Mouse (Mus musculus): ENCODE results near the gene Gm5565. TPM values are rescaled to one million over a fixed set of nuclear protein-coding genes. Genes with fewer than 3 reads are reported as not detected.
"Not testable (repeated sequence)": the region's sequence is repeated elsewhere in the genome, so short reads cannot be mapped to it uniquely, and the experiment has no call there.

The Gm5565 gene
- not detected in 2 replicates for polyA plus RNA-seq (2016; fragmentation: Nextera tagmentation; extraction: Ambion mirVana)

DNA sequence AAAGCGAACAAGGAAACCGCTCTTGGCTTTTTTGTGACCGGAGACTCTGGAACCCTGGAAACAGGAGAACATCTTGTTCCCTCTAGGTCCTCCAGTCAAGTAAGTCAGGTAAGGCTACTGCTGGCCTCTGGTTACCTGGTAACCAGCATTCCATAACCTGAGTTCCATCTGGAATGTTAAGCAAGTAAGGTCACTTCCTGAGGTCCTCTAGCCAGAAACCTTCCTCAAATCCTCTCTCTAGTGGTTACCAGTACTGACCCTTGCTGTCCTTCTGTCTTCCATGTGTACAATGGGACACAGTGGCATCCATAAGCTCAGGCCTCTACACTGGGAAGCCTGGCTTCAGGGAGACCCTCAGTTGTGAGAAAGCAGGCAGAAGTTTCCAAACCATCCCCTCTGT, at the start of gene Gm5565:
TSS of gene Gm5565 (minus strand) at position 101 of the 400 bp plus-strand sequence.
- 90% methylated on average over 3 of the region's 3 CpGs for WGBS
- H3K4me1 ChIP-seq; H3K27me3 ChIP-seq (ENCODE audit: poor library complexity, severe bottlenecking): not testable (repeated sequence)

DNA sequence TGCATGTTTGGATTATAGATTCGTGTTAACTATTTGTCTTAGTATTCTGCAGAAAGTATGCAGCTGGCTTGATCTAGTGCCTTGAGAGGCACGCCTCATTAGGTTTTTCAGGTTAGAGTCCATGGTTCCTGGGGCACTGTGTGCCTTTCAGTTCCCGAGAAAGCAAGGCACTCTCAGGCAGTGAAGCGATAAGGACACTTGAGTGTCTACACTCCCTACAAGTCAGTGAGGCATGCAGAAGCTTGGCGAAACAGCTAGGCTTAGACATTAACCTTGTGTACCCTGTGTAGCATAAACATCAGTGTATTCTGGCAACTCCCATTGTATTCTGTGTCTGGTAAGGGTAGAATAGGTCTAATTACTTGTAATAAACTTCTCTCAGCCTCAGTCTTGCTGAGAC, 45.2 kb upstream of the Gm5565 start:
- H3K4me3 ChIP-seq: no peak overlapping the region
- no peaks in the 10 kb centered on the region for H3K27me3 ChIP-seq (ENCODE audit: poor library complexity, severe bottlenecking)
- no peak for DNase-seq (ENCODE audit: extremely low spot score, low spot score)
- WGBS: 94% methylated on average over 5 of the region's 5 CpGs
- H3K9me3 ChIP-seq: peaks cover 3% of the 10 kb centered on the region; the same call in 1 of the 2 replicates
- H3K36me3 ChIP-seq (replicated peaks): peaks cover 93% of the 10 kb centered on the region
- no peaks in the 10 kb centered on the region for H3K4me1 ChIP-seq
- H3K27ac ChIP-seq: no peak overlapping the region

More for the DNA sequence above, at the start of gene Gm5565:
- not testable (repeated sequence) for H3K27ac ChIP-seq; DNase-seq (ENCODE audit: extremely low spot score, low spot score); H3K4me3 ChIP-seq; H3K36me3 ChIP-seq (replicated peaks)
- H3K9me3 ChIP-seq: peaks cover 23% of the 10 kb centered on the region

DNA sequence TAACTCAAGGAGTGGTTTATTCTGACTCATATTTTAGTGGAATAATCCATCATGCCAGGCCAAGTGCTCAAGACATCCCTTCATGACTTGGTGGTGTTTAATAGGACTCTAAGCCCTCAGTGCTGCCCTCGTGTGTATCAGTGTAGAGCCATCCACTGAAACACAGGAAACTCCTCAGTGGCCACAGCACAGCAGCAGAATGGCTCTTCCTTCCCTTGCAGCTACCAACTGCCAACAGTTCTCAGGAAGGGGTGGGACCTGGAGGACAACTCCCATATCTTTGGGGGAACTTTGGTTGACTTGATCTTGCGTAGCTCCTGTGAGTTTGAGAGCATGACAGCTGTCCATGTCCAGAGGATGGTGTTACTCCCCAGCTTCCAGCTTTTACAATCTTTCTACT, 43.6 kb upstream of the Gm5565 start:
- Histone ChIP-seq H3K27ac (no peak overlapping the region), H3K4me1 (no peaks in the 10 kb centered on the region), H3K4me3 (no peak overlapping the region), H3K36me3 (replicated peaks) (peaks cover 77% of the 10 kb centered on the region), H3K9me3 (peaks cover 4% of the 10 kb centered on the region; the same call in 1 of the 2 replicates), H3K27me3 (ENCODE audit: poor library complexity, severe bottlenecking) (no peaks in the 10 kb centered on the region)
- WGBS: 87% methylated on average over 2 of the region's 2 CpGs
- DNase-seq (ENCODE audit: extremely low spot score, low spot score): no peak

DNA sequence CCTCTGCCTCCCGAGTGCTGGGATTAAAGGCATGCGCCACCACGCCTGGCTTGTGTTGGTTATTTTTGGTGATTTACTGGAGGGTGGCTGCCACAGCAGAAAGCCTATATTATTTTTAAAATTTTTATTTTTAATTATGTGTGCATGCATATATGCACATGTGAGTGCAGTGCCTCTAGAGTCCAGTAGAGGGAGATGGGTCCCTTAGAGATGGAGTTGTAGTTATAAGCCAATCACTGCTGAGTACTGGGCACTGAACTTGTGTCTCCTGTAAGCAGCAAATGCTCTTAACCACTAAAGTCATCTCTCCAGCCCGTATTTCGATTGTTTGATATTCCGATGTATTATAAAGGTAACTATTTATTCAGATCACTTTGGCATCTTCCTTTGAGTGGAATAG, 40.2 kb upstream of the Gm5565 start:
- H3K27me3 ChIP-seq (ENCODE audit: poor library complexity, severe bottlenecking): no peaks in the 10 kb centered on the region
- no peak overlapping the region for H3K4me3 ChIP-seq
- H3K4me1 ChIP-seq: no peaks in the 10 kb centered on the region
- H3K27ac ChIP-seq: no peak overlapping the region
- peaks cover 44% of the 10 kb centered on the region for H3K36me3 ChIP-seq (replicated peaks)
- 95% methylated on average over 6 of the region's 6 CpGs for WGBS
- DNase-seq (ENCODE audit: extremely low spot score, low spot score): no peak
- peaks cover 4% of the 10 kb centered on the region; the same call in 1 of the 2 replicates for H3K9me3 ChIP-seq

DNA sequence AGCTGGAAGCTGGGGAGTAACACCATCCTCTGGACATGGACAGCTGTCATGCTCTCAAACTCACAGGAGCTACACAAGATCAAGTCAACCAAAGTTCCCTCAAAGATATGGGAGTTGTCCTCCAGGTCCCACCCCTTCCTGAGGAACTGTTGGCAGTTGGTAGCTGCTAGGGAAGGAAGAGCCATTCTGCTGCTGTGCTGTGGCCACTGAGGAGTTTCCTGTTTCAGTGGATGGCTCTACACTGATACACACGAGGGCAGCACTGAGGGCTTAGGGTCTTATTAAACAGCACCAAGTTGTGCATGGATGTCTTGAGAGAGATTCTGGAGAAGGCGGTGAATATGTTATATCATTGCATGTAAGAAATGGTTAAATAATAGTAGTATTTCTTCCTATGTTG, 39.2 kb upstream of the Gm5565 start:
- 82% methylated on average over 2 of the region's 2 CpGs for WGBS
- H3K27ac ChIP-seq: no peak overlapping the region

DNA sequence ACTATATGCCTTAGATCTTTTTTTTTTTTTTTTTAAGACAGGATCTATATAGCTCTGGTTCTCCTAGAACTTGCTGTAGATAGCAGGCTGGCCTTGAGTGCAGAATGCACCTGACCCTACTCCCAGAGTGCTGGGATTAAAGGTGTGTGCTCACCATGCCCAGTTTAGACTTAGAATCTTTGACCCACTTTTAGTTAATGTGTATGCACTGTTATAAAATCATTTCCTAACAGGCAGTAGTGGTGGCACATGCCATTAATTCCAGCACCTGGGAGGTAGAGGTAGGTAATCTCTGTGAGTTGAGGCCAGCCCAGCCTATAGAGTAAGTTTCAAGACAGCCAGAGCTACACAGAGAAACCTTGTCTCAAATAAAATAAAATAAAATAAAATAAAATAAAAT, 38.7 kb upstream of the Gm5565 start:
- no peak for DNase-seq (ENCODE audit: extremely low spot score, low spot score)
- Histone ChIP-seq H3K36me3 (replicated peaks) (peaks cover 29% of the 10 kb centered on the region), H3K4me1 (no peaks in the 10 kb centered on the region)

More for the DNA sequence above, 39.2 kb upstream of the Gm5565 start:
- no peak for DNase-seq (ENCODE audit: extremely low spot score, low spot score)
- no peaks in the 10 kb centered on the region for H3K27me3 ChIP-seq (ENCODE audit: poor library complexity, severe bottlenecking)
- H3K4me1 ChIP-seq: no peaks in the 10 kb centered on the region
- peaks cover 34% of the 10 kb centered on the region for H3K36me3 ChIP-seq (replicated peaks)
- peaks cover 4% of the 10 kb centered on the region; the same call in 1 of the 2 replicates for H3K9me3 ChIP-seq
- H3K4me3 ChIP-seq: no peak overlapping the region

DNA sequence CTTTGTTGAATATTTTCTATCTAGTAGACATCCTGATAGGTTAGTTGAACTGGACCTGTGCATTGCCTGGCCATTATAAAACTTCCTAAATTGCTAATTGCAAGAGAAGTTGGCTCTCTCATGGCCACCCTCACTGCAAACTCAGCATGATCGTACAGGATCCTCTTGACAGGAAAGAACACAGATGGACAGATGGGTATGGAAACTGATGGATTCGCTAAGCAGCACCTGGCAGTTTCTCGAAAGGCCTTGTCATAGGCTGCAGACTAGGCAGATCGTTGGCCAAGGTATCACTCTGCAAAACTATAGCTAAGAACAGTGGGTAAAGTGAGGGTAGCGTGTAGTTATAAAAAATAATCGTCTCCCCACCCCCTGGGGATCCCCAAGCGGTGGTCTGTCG, 33.0 kb upstream of the Gm5565 start:
- Histone ChIP-seq H3K4me1 (no peaks in the 10 kb centered on the region), H3K9me3 (no peaks in the 10 kb centered on the region), H3K27ac (no peak overlapping the region), H3K36me3 (replicated peaks) (no peaks in the 10 kb centered on the region), H3K27me3 (ENCODE audit: poor library complexity, severe bottlenecking) (no peaks in the 10 kb centered on the region), H3K4me3 (no peak overlapping the region)
- DNase-seq (ENCODE audit: extremely low spot score, low spot score): no peak
- WGBS: 91% methylated on average over 8 of the region's 8 CpGs

More for the DNA sequence above, 38.7 kb upstream of the Gm5565 start:
- H3K4me3 ChIP-seq: no peak overlapping the region
- no peak overlapping the region for H3K27ac ChIP-seq
- H3K9me3 ChIP-seq: peaks cover 4% of the 10 kb centered on the region; the same call in 1 of the 2 replicates
- H3K27me3 ChIP-seq (ENCODE audit: poor library complexity, severe bottlenecking): no peaks in the 10 kb centered on the region

DNA sequence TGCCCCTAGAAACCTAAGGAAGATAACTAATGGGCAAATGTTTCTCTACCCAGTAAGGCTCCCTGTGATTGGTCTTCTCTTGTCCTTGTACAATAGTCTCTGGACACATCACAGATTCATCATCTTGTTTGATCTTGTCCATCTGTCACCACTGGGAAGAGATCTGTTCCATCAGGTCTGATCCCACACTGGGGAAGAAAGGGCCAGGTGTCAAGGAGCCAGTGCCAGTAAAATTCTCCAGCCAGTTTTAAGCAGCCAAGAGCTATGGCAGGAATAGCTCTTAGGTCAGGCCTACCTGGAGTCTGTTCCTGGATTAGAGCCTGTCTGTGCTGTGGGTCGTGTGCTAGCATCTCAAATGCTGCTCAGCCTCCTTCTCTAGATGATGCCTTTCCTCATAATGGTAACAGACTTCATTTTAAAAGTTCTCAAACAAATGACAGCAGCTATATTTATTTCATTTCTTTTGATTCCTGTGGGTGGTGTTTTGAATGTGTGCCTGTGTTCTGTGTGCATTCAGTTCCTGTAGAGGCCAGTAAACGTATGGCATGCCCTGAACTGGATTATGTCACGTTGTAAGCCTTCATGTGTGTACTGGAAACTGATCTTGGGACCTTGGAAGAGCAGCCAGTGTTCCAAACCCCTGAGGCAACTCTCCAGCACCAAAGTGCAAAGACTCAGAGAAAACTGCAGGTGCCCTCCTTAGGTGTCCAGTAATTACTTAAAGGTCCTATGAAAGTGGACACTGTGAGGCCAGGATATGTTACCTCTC, 30.3 kb upstream of the Gm5565 start:
- H3K4me3 ChIP-seq: no peak overlapping the region
- H3K4me1 ChIP-seq: no peaks in the 10 kb centered on the region
- DNase-seq (ENCODE audit: extremely low spot score, low spot score): no peak
- peaks cover under 1% of the 10 kb centered on the region; the same call in 1 of the 2 replicates for H3K9me3 ChIP-seq
- H3K27me3 ChIP-seq (ENCODE audit: poor library complexity, severe bottlenecking): no peaks in the 10 kb centered on the region
- H3K27ac ChIP-seq: no peak overlapping the region
- H3K36me3 ChIP-seq (replicated peaks): no peaks in the 10 kb centered on the region
- 60% methylated on average over 3 of the region's 3 CpGs for WGBS

DNA sequence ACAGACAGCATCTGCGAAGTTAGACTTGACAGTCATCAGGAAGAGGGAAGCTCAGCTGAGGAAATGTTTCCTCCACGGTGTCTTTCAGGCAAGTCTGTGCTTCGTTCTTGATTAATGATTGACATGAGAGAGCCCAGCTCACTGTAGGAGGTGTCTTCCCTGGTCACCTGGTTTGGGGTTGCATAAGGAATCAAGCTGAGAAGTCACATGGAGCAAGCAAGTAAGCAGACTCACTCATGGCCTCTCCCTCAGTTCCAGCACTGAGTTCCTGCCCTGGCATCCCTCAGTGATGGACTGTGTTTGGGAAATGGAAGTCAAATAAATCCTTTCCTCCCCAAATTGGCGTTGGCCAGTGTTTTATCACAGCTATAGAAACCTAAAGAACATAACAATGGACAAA, 29.8 kb upstream of the Gm5565 start:
- H3K9me3 ChIP-seq: peaks cover 6% of the 10 kb centered on the region; the same call in 1 of the 2 replicates
- no peak overlapping the region for H3K27ac ChIP-seq
- H3K27me3 ChIP-seq (ENCODE audit: poor library complexity, severe bottlenecking): no peaks in the 10 kb centered on the region
- no peaks in the 10 kb centered on the region for H3K36me3 ChIP-seq (replicated peaks)
- H3K4me1 ChIP-seq: no peaks in the 10 kb centered on the region
- 72% methylated on average over 4 of the region's 4 CpGs for WGBS
- H3K4me3 ChIP-seq: no peak overlapping the region
- DNase-seq (ENCODE audit: extremely low spot score, low spot score): no peak

DNA sequence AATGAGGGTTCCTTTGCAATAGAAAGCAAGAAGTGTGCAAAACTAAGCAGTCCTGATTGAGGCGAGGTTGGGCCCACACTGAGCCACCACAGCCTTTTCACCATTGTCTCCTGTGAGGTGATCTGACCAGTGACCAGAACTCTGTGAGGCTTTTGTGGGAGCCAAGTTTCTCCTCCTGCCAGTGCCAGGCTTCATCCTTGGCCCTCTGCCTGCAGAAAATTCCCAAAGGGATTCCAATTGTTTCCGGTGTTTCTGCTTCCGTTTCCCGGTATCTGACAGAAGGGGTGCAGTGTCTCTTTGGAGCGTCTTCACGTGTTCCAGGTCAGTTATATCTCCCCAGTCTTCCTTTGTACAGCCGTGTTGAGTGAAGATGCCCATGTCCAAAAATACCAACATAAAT, 28.4 kb upstream of the Gm5565 start:
- H3K27me3 ChIP-seq (ENCODE audit: poor library complexity, severe bottlenecking): no peaks in the 10 kb centered on the region
- H3K27ac ChIP-seq: no peak overlapping the region
- H3K4me1 ChIP-seq: no peaks in the 10 kb centered on the region
- H3K9me3 ChIP-seq: peaks cover 16% of the 10 kb centered on the region; the same call in 1 of the 2 replicates
- no peak for DNase-seq (ENCODE audit: extremely low spot score, low spot score)
- no peak overlapping the region for H3K4me3 ChIP-seq
- H3K36me3 ChIP-seq (replicated peaks): no peaks in the 10 kb centered on the region
- 90% methylated on average over 7 of the region's 7 CpGs for WGBS

DNA sequence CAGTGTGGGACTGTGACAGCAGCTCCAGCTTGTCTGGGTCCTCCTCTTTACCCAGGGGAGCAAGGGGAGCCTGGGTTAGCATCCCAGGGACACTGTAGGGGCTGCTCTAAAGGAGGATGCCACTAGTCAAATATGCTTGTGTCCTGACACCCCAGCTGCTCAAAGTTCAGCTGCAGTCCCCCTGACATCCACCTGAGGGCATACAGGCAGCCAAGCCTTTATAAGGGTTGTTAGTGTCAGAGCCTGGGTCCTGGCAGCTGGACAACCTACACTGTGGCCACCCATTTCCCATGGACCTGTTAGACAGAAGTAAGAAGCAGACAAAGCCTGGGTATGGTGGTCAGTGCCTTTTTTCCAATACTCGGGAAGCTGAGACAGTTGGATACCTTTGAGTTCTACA, 27.8 kb upstream of the Gm5565 start:
- H3K27me3 ChIP-seq (ENCODE audit: poor library complexity, severe bottlenecking): no peaks in the 10 kb centered on the region
- WGBS: 83% methylated on average over 1 of the region's 1 CpGs
- H3K27ac ChIP-seq: no peak overlapping the region
- DNase-seq (ENCODE audit: extremely low spot score, low spot score): no peak
- no peaks in the 10 kb centered on the region for H3K4me1 ChIP-seq
- no peaks in the 10 kb centered on the region for H3K36me3 ChIP-seq (replicated peaks)
- H3K9me3 ChIP-seq: peaks cover 22% of the 10 kb centered on the region; the same call in 1 of the 2 replicates
- no peak overlapping the region for H3K4me3 ChIP-seq

DNA sequence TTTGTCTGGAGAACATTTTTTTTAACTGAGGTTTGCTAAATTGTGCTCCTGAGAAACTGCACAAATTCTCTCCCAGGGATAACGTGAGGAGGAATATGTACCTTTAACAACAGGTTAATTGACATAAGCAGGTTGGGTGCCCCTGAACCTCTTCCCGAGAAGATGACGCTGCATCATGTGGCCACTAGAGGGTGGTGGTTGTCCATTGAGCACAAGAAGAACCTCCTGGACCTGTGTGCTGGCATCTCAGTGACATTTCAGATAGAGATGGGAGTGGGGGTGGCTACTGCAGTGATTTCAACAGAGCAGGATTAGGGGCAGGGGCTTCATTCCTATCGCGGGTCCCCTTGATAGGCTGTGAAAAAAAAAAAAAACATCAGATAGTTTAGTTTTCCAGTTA, 27.1 kb upstream of the Gm5565 start:
- WGBS: 42% methylated on average over 5 of the region's 5 CpGs
- H3K36me3 ChIP-seq (replicated peaks); DNase-seq (ENCODE audit: extremely low spot score, low spot score): not testable (repeated sequence)

DNA sequence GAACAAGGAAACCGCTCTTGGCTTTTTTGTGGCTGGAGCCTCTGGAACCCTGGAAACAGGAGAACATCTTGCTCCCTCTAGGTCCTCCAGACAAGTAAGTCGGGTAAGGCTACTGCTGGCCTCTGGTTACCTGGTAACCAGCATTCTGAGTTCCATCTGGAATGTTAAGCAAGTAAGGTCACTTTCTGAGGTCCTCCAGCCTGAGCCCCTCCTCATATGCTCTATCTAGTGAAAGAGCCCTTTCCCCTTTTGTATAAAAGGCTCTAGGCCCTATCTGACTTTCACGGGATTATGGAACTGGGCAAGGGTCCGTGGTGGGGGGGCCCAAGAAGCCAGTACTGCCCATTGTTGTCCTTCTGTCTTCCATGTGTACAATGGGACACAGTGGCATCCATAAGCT, 24.9 kb upstream of the Gm5565 start, which contains the start of gene 1700001J03Rik:
TSS of gene 1700001J03Rik (minus strand) at position 101 of the 400 bp plus-strand sequence.
- not testable (repeated sequence) for H3K4me1 ChIP-seq; H3K4me3 ChIP-seq; H3K36me3 ChIP-seq (replicated peaks); DNase-seq (ENCODE audit: extremely low spot score, low spot score); H3K27me3 ChIP-seq (ENCODE audit: poor library complexity, severe bottlenecking); H3K27ac ChIP-seq
- peaks cover 42% of the 10 kb centered on the region; the same call in 1 of the 2 replicates for H3K9me3 ChIP-seq
- WGBS: 80% methylated on average over 4 of the region's 4 CpGs

More for the DNA sequence above, 27.1 kb upstream of the Gm5565 start:
- H3K27ac ChIP-seq; H3K4me3 ChIP-seq; H3K4me1 ChIP-seq; H3K27me3 ChIP-seq (ENCODE audit: poor library complexity, severe bottlenecking): not testable (repeated sequence)
- H3K9me3 ChIP-seq: peaks cover 29% of the 10 kb centered on the region; the same call in 1 of the 2 replicates
